Mouse (Mus musculus) adrenal gland, postnatal 4 days (tissue): ENCODE data around the gene Cpt1c. TPM values are rescaled to one million over a fixed set of nuclear protein-coding genes. Genes with fewer than 3 reads are reported as not detected.

ENCODE experiments used
- DNase-seq, 2 experiments: peaks; one replicate each; pipeline ENCODE4 v3.0.0; 2021 to 2022; ENCODE audit warnings: low spot score in 2 of 2, mixed read lengths in 2 of 2
- total RNA-seq, 2 experiments: library from RNA; stranded (reverse); gene quantifications; 2 replicates each; pipeline ENCODE4 v1.2.3; 2021

Gene Cpt1c
- total RNA-seq, 2 experiments from 2014 or later, result 28.0 to 31.1 TPM

DNA sequence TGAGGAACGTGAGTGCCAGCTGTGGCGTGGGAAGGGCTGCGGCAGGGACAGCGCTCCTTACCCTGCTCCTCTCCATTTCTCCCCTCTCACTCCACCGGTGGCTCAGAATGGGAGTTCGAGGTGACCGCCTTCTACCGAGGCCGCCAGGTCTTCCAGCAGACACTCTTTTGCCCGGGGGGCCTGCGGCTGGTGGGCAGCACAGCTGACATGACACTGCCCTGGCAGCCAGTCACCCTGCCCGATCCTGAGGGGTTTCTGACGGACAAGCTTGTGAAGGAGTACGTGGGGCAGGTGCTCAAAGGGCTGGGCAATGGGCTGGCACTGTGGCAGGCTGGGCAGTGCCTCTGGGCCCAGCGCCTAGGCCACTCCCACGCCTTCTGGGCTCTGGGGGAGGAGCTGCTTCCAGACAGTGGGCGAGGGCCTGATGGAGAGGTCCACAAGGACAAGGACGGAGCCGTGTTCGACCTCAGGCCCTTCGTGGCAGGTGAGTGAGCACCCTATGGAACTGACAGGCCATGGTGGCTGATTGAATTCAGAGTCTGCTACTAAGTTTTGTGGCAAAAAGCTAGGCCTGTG lies 26.0 kb upstream of the Cpt1c start:
- DNase-seq, result no peak

DNA sequence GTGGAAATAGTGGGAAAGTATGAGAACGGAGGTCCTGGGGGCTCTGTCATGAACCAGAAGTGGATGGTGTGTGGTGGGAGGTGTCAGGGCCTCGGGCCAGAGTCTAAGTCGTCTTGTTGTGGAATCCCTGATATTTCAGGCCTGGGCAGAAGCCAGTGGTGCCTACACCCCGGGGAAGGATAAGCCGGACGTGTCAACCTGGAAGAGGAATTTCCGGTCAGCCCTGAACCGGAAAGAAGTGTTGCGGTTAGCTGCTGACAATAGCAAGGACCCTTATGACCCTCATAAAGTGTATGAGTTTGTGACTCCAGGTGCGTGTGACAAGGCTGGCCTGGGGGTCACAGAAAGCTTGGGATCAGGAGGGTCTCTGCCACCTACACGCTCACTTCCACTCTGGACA lies 25.1 kb upstream of the Cpt1c start:
- no peak for DNase-seq

GRCm38 (mm10) chr7:44998501-44998955 lies 23.9 kb upstream of the Cpt1c start, which contains the start of gene Bcl2l12:
Bcl2l12 (minus strand) TSS chr7:44998712.
- no peak for DNase-seq

DNA sequence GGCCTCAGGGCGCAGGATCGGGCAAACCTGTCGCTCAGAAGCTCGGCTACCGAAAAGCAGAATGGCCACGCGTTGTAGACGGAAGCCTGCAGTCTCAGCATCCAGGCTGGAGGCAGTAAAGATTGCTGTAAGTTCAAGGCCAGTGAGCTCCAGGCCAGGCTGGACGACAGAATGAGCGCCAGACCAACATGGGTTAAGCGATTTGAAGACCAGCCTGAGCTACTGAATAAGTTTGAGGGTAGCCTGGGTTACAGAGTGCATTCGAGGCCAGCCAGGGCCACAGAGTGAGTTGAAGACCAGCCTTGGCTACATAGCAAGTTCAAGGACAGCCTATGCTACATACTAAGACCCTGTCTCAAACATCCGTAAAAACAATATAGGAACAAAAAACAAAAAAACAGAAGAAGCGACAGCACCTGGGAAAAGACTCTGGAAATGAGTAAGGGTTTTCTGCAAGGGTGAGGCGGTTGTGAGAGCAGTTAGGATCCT lies 23.3 kb upstream of the Cpt1c start:
- DNase-seq, result no peak

DNA sequence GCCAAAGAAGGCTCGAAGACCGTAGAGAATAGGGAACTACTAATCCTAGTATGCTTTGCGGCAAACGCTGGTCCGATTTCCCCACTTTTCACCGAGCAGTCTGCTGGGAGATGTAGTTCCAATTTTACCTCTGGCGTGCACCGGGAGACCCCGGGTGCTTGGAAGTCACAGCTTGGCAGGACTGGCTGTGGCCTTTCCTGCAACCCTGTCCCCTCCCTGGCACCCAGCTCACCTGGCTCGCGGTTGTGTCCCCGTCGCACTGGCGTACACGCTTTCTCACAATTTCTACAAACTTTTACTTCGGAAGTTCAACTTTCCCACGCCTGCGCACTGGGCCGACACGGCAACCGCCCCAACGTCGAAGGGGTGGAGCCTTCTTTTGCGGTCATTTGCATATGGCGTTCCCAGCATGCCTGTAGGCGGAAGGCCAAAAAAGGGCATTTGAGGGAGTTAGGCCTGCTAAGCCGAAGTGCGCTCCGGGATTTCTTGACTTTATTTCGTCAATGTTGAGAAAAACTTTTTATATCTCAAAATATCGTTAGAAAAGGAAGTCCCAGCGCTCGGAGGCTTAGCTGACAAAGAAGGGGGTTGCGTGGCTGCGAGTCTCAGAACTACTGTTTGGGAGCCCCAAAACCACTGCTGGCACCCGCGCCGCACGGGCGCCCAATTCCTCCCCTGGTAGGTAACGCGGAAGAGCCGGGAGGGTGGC lies 22.7 kb upstream of the Cpt1c start, which contains the start of gene Irf3:
Irf3 (plus strand) TSS at position 418 of the 709 bp plus-strand sequence.
- DNase-seq, result peak; percentile 74 to 94

- no peak for DNase-seq
Observed at GRCm38 (mm10) chr7:44996672-44997071, 22.0 kb upstream of the Cpt1c start.

DNA sequence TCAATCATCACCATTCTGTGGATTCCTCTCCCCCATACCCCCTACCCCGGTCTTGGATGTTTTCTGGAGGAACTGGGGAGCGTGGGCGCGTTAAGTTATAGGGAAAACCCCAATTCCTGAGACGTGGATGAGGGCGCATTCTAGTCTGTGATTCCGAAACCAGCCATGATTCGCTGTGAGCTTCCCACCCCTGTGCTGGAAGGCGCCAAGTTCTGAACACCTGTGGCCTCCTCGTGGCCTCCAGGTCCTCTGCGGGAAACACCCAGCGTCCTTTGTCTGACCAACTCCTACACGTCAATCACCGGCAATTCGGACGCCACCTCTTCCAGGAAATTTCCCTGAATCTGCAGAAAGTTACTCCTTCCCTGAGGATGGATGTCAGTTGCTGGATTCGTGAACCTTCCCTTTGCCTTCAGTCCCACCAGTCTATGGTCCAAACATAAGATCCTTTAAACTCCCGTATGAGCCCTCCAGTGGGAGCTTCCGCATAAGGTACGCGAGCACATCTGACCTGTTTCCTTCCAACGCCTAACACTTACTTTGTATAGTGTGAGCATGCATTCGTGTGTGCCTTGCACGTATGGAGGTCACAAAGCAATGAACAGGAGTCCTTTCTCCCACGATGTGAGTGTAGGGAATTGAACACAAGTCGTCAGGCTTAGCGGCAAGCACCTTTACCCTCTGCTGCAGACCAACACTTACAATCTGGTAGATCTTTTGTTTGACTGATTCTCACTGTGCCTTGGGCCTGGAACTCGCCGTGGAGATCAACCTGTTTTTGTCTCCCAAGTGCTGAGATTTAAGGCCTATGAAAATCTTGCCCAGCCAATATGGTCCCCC lies 12.4 kb upstream of the Cpt1c start:
- no peak for DNase-seq

GRCm38 (mm10) chr7:44986192-44986878 lies 11.7 kb upstream of the Cpt1c start, which contains the start of gene Prmt1:
Prmt1 (minus strand) TSS chr7:44986568.
- peak; percentile 77 to 92 for DNase-seq

DNA sequence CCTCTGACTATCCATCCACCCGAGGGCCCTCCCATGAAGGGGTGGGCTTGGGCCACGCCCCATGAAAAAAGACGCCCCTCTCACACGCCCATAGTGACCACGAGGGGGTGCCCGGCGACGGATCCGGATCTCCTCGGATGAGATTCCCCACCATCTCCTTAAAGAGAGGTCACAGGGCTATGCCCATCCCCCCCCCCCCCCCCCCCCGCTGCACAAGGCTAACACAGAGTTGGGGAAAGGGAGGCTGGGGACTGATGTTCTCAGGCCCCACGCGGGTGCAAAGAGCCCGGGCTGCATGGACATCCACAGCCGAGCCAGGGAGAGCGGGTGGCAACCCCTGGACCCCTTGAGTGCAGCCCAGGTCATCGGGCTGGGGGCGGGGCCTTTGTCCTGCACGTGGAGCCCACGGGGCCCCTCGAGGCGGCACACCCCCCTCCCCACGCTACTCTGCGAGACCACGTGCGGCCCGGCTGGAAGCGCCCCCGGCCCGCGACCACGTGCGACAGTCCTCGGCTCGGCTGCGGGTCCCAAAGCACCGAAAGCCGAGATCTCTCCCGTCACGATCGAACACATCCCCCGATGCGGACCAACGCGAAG lies 11.0 kb upstream of the Cpt1c start:
- peak; percentile 35 to 53 for DNase-seq

GRCm38 (mm10) chr7:44984833-44985164 lies 10.1 kb upstream of the Cpt1c start:
- DNase-seq, result no peak

GRCm38 (mm10) chr7:44983944-44984832 lies 9.5 kb upstream of the Cpt1c start:
- no peak for DNase-seq

DNA sequence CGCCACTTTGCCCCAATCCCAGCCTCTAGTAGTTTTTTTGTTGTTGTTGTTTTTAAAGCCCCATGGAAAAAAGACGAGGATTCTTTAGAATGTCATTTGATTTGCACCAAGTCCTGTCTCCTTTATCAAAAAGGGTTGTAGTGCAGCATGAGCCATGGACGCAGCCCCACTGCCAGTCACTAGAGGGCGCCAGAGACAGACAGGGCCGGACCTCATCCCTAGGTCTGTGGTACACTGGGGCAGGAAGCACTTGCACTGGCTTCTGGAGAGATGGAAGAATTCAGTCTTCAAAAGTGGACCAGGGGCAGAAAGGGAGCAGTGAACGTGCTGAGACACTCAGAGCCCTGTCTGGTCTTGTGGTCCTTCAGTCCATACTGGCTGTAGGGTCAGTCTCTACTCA lies 8.4 kb upstream of the Cpt1c start:
- peak; percentile 75 to 80 for DNase-seq

- DNase-seq, result no peak
Observed at GRCm38 (mm10) chr7:44981539-44981938, 6.9 kb upstream of the Cpt1c start.

DNA sequence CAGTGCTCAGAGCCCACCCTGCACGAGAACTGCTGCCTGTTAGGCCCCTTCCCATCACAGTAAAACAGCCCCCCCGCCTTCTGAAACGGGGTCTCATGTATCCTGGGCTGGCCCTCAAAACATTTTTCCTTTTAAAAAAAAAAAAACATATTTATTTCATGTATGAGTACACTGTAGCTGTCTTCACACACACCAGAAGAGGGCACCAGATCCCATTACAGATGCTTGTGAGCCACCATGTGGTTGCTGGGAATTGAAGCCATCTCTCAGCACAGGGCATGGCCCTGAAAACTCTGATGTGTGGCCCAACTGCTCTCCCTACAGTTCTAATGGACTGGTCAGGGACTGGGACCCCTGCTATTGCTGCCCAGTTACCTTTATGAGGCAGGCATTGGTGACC lies 3.6 kb upstream of the Cpt1c start:
- DNase-seq, result no peak

GRCm38 (mm10) chr7:44975117-44975419 lies 417 bp upstream of the Cpt1c start:
- no peak for DNase-seq

DNA sequence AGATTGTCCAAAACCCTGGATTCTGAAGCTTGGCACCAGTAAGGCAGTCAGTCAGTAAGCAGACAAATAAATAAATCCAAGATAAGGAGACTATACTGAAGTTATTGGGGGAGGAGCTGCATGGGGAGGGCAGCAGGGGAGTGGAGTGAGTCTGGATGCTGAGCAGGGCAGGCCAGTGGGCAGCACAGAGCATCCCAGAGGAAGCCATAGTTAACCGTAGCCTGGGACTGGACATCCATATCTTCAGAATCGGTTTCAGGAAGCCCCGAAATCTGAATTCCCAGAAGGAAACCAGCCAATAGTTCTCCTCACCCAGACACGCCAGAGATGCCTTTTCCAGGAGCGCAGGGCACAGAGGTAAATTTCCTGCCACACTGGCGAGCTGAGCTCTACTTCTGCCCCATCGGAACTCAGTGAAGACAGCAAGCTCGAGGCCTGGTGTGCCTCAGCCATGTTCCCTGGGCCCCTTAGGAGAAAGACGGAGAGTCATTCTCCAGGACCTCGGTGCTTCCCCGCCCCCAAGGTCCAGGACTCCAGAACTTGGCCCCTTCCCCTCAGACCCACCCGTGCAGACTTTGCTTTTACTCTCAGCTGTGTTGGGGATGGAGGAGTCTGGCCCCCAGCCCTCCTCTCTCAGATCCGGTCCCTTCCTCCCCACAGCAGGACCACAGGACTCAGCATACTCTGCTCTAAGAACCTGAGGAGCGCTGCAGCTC lies 1.1 kb downstream of the Cpt1c start:
- no peak for DNase-seq

DNA sequence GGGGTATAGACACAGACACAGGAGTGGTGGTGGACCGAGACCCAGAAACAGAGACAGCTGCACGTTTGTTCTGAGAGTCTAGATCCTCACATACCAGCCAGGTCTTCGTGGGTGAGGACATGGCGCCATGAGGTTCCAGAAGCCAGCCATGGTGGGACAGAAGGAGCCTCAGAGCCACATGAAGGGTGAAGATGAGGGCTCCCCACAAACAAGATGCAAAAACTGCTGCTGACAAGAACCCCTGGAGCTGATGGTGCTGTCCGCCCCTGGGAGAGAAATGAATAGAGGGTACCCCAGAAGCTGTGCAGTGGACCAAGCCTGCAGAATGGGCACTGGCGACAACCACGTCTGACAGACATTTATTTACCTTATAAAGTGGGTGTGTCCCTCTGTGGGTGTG lies 3.5 kb downstream of the Cpt1c start:
- no peak for DNase-seq

DNA sequence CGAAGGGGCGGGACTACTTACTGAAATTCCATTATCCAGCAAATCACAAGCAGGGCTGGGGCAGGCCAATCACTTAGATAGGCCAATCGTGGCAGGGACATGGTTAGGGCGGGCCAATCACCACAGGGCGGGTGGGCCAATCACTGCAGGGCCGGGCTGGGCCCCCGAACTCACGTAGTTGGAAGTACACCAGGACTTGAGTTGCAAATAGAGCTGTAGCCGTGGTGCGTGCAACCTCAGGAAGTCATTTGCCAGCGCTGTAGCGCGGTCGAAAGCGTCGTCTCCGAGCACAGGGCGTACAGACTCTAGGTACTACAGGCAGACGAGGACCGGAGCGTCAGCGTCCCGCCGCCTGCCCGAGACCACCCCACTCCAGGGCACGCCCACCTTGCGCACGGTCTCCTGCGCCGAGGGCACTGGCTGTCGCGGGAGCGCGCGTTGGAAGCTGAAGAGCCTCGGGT lies 4.4 kb downstream of the Cpt1c start:
- peak; percentile 64 to 77 for DNase-seq

DNA sequence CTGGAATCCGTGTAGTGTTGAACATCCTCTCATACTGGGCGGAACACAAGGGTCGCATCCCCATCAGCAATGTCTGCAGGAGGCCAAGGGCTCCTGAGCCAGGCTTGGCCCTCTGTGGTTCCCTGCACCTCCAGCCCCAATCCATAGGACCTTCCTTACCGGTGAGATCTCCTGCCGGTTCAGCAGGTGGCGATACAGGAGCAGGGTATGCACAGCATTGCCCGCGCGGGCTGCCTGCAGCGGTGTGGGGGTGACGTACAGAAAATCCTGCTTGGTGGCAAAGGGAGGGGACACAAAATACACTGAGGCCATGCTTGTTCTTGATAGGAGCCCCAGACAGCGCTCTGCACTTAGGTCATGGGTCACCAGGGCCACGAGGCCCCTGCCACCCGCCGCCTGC lies 8.0 kb downstream of the Cpt1c start:
- no peak for DNase-seq
